Mouse (Mus musculus) neural tube, embryonic 12.5 days (tissue): Measurements from ENCODE around the gene Ifi206. TPM values are rescaled to one million over a fixed set of nuclear protein-coding genes. Genes with fewer than 3 reads are reported as not detected.

Experiments
- microRNA-seq: library from miRNA; unstranded; fragments of <30 nt; microRNA quantifications from one replicate; pipeline ENCODE4, GENCODE M21; 2017
- polyA plus RNA-seq: library from polyadenylated mRNA; unstranded; fragments of >200 nt; fragmentation: Nextera tagmentation; extraction: Ambion mirVana; gene quantifications from 2 replicates; pipeline ENCODE4 v1.2.1, GENCODE M21; 2016

Ifi206 gene
- polyA plus RNA-seq, 1 experiment from 2014 or later: not detected

Small RNA genes within 50 kb of the gene (microRNA-seq; reads per million reads assigned to microRNA genes)
- gene Gm44481: not detected

Other genes starting within 250 kb of the Ifi206 start
- gene Olfr418, start 225.0 kb downstream of the Ifi206 start, polyA plus RNA-seq: not detected in 2 replicates
- not detected in 2 replicates for gene Mptx2, start 213.3 kb downstream of the Ifi206 start, polyA plus RNA-seq
- gene Ackr1, start 157.3 kb downstream of the Ifi206 start, polyA plus RNA-seq: 10.4 and 11.3 TPM in 2 replicates
- 3.8 and 4.5 TPM in 2 replicates for gene Aim2, start 140.2 kb downstream of the Ifi206 start, polyA plus RNA-seq
- 36.0 and 41.8 TPM in 2 replicates for gene Cadm3, start 123.3 kb downstream of the Ifi206 start, polyA plus RNA-seq
- not detected in 2 replicates for gene Ifi214, start 44.9 kb upstream of the Ifi206 start, polyA plus RNA-seq
- not detected in 2 replicates for gene Ifi213, start 108.2 kb upstream of the Ifi206 start, polyA plus RNA-seq
- gene Ifi209, start 139.9 kb upstream of the Ifi206 start, polyA plus RNA-seq: 0.13 TPM in 1 of 2 replicates, not detected in the other
- gene Ifi208, start 182.6 kb upstream of the Ifi206 start, polyA plus RNA-seq: not detected in 2 replicates